Mouse (Mus musculus) embryonic facial prominence, embryonic 12.5 days (tissue): ENCODE data around the gene Stk39. TPM values are rescaled to one million over a fixed set of nuclear protein-coding genes. Genes with fewer than 3 reads are reported as not detected.

Experiments
- ATAC-seq: fragments of 200-750 bp; cut with Nextera tagmentation; 2 replicates; pipeline ENCODE4 v1.8.0; 2017; ENCODE audit not compliant: insufficient number of reproducible peaks, insufficient read depth, low FRiP score, low TSS enrichment
- H3K27ac ChIP-seq: fragments of 300-500 bp; sonication (generic); 2 replicates; pipeline ENCODE4 v1.5.1; 2016; ENCODE audit warnings: mild to moderate bottlenecking
- H3K27me3 ChIP-seq: fragments of 300-500 bp; sonication (generic); 2 replicates; pipeline ENCODE4 v1.6.1; 2016; ENCODE audit warnings: mild to moderate bottlenecking, moderate library complexity
- H3K36me3 ChIP-seq: fragments of 300-500 bp; sonication (generic); 2 replicates; pipeline ENCODE4 v1.6.1; 2016; ENCODE audit warnings: mild to moderate bottlenecking
- H3K4me1 ChIP-seq: fragments of 300-500 bp; sonication (generic); 2 replicates; pipeline ENCODE4 v1.6.1; 2016
- H3K4me2 ChIP-seq: fragments of 300-500 bp; sonication (generic); replicated peaks from 2 replicates; pipeline ENCODE4 v1.6.1; 2016; ENCODE audit warnings: mild to moderate bottlenecking, moderate library complexity
- H3K4me3 ChIP-seq: fragments of 300-500 bp; sonication (generic); 2 replicates; pipeline ENCODE4 v1.5.1; 2016; ENCODE audit warnings: mild to moderate bottlenecking
- H3K9ac ChIP-seq: fragments of 300-500 bp; sonication (generic); 2 replicates; pipeline ENCODE4 v1.6.1; 2016; ENCODE audit warnings: mild to moderate bottlenecking, moderate library complexity
- H3K9me3 ChIP-seq: fragments of 300-500 bp; sonication (generic); 2 replicates; pipeline ENCODE4 v1.6.1; 2016; ENCODE audit warnings: mild to moderate bottlenecking, moderate library complexity
- WGBS: fragments of 180-500 bp; shearing (Covaris S2); methylation state at CpG from one replicate; pipeline ENCODE4 v1.1.7; 2016; 5-methylcytosine and 5-hydroxymethylcytosine counted together
- polyA plus RNA-seq: library from polyadenylated mRNA; unstranded; fragments of >200 nt; fragmentation: Nextera tagmentation; extraction: Ambion mirVana; gene quantifications from 2 replicates; pipeline ENCODE4 v1.2.1, GENCODE M21; 2016

The Stk39 gene
- polyA plus RNA-seq, 1 experiment from 2014 or later: 26.6 TPM

GRCm38 (mm10) chr2:68260911-68261310 lies 211.2 kb downstream of the Stk39 start:
- Histone ChIP-seq H3K9me3 (no peaks in the 10 kb centered on the region), H3K4me3 (no peak overlapping the region), H3K4me1 (no peaks in the 10 kb centered on the region), H3K36me3 (no peaks in the 10 kb centered on the region), H3K9ac (no peak overlapping the region), H3K27ac (no peak overlapping the region), H3K27me3 (no peaks in the 10 kb centered on the region), H3K4me2 (no peak overlapping the region)
- WGBS: 89% methylated on average over 2 of the region's 2 CpGs
- no peak for ATAC-seq

DNA sequence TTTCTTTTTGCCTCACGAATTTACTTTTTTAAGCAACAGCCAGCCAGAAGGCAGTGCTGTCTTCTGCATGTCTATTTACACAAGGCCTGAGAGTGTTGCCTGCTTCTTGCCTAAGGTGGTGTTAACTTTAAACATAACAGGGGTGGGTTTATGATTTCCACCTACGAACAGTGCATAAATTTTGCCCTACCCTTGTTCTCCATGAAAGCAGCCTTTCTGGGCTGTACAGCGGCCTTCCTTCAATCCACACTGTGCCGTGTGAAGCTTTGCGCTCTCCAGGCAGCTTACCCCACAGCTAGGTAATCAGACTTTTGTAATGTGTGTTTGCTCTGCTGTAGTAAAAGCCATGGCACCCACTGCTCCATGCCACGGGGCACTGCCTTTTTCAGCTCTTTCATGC lies 214.5 kb downstream of the Stk39 start:
- 80% methylated on average over 6 of the region's 6 CpGs for WGBS
- no peak overlapping the region for H3K27ac ChIP-seq
- H3K36me3 ChIP-seq: no peaks in the 10 kb centered on the region
- H3K4me2 ChIP-seq: no peak overlapping the region
- no peaks in the 10 kb centered on the region for H3K27me3 ChIP-seq
- no peaks in the 10 kb centered on the region for H3K9me3 ChIP-seq
- H3K4me3 ChIP-seq: no peak overlapping the region
- ATAC-seq: no peak
- H3K9ac ChIP-seq: no peak overlapping the region
- H3K4me1 ChIP-seq: no peaks in the 10 kb centered on the region

- Histone ChIP-seq H3K9ac (no peak overlapping the region), H3K27me3 (no peaks in the 10 kb centered on the region), H3K4me3 (no peak overlapping the region), H3K9me3 (no peaks in the 10 kb centered on the region), H3K36me3 (no peaks in the 10 kb centered on the region), H3K4me1 (peaks cover 2% of the 10 kb centered on the region; the same call in 1 of the 2 replicates), H3K4me2 (no peak overlapping the region), H3K27ac (no peak overlapping the region)
- 91% methylated on average over 8 of the region's 8 CpGs for WGBS
- no peak for ATAC-seq
Measured at GRCm38 (mm10) chr2:68256472-68256871, 215.6 kb downstream of the Stk39 start.

DNA sequence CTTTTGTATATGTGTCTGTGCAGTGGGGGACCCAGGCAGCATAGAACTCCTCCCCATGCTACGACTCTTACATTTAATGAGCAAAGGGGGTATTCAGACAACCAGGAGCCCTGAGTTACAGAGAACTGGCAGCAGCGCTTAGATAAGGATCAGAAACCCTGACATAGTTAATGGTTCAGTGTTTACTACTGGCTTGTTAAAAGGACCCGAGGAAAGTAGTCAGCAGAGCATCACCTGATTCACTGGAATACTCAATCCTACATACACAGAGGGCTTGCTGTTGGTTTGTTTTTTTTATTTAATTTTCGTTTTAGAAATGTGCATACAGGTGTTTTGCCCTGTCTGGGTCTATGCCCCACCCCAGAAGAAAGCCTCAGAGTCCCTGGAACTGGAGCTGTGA lies 217.3 kb downstream of the Stk39 start:
- Histone ChIP-seq H3K9me3 (no peaks in the 10 kb centered on the region), H3K4me1 (peaks cover 2% of the 10 kb centered on the region; the same call in 1 of the 2 replicates), H3K4me3 (no peak overlapping the region), H3K36me3 (no peaks in the 10 kb centered on the region), H3K9ac (no peak overlapping the region), H3K4me2 (no peak overlapping the region), H3K27me3 (no peaks in the 10 kb centered on the region), H3K27ac (no peak overlapping the region)
- no peak for ATAC-seq
- WGBS: 58% methylated on average over 4 of the region's 4 CpGs

GRCm38 (mm10) chr2:68253222-68253621 lies 218.8 kb downstream of the Stk39 start:
- Histone ChIP-seq H3K36me3 (no peaks in the 10 kb centered on the region), H3K27ac (no peak overlapping the region), H3K4me3 (no peak overlapping the region), H3K9ac (no peak overlapping the region), H3K9me3 (no peaks in the 10 kb centered on the region), H3K4me1 (peaks cover 5% of the 10 kb centered on the region; the same call in 1 of the 2 replicates), H3K27me3 (no peaks in the 10 kb centered on the region), H3K4me2 (no peak overlapping the region)
- 93% methylated on average over 2 of the region's 2 CpGs for WGBS
- no peak for ATAC-seq

DNA sequence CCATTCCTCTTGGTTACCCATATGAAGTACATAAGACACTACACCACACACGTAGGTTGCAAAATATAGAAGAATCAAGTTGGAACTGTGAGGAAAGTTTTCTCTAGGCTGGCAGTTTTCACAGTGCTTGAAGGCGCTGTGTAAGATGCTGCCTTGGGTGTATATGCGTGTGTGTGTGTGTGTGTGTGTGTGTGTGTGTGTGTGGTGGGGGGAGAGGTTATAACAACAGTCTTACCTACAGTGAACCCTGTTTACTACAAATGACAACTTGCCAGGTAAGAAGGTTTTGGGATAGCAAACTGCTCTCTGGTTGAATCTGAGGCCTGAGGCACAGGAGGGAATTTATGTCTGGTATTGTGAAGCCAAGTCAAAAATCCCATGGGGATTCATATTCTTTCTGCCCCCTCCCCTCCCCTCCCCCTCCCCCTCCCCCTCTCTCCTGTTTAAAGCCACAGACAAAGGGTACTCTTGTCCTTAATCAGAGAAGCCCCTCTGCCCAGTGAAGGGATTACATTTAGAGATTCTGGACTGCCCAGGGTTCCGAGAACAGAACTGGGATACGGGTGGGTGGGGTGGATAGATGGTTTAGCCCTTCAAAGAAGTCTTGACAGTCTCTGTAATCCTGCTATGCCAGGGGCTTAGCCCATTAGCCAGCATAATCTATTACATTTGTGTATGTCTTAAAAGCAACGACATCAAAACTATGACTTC lies 219.9 kb downstream of the Stk39 start:
- Histone ChIP-seq H3K27me3 (no peaks in the 10 kb centered on the region), H3K27ac (no peak overlapping the region), H3K4me3 (no peak overlapping the region), H3K4me1 (peaks cover 7% of the 10 kb centered on the region; the same call in 1 of the 2 replicates), H3K9me3 (no peaks in the 10 kb centered on the region), H3K4me2 (no peak overlapping the region), H3K9ac (no peak overlapping the region), H3K36me3 (no peaks in the 10 kb centered on the region)
- 80% methylated on average over 6 of the region's 6 CpGs for WGBS
- no peak for ATAC-seq

- Histone ChIP-seq H3K4me2 (no peak overlapping the region), H3K9ac (no peak overlapping the region), H3K27me3 (no peaks in the 10 kb centered on the region), H3K36me3 (no peaks in the 10 kb centered on the region), H3K27ac (no peak overlapping the region), H3K4me1 (peaks cover 10% of the 10 kb centered on the region; the same call in 1 of the 2 replicates), H3K9me3 (no peaks in the 10 kb centered on the region), H3K4me3 (no peak overlapping the region)
- no peak for ATAC-seq
- WGBS: 81% methylated on average over 10 of the region's 10 CpGs
Measured at GRCm38 (mm10) chr2:68250897-68251296, 221.2 kb downstream of the Stk39 start.

DNA sequence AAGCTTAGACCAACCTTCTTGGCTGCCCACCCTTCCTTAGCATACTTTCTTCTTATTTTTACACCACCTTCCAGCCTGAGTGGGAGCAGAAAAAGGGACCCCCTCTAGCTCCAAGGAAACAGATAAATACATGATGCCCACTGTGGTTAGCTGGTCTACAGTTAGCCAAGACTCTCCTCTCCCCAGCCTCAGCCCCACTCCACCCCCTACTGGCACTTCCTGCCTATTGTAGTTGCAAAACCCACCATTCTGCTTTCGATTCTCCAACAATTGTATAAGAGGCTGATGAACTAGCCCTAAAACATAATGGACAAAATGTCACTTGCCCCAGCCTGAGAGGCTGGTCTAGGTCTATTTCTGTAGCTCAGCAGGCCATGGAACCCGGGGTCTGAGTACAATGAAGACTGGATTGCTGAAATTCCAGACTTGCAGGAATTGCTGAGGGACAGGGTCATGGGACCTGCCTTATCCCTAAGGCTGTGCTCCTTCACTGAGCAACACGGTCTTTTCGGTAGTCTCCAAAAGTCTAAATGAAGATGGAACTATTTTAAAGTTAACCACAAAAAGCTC lies 222.1 kb downstream of the Stk39 start:
- Histone ChIP-seq H3K4me2 (no peak overlapping the region), H3K4me3 (no peak overlapping the region), H3K9ac (no peak overlapping the region), H3K9me3 (no peaks in the 10 kb centered on the region), H3K36me3 (no peaks in the 10 kb centered on the region), H3K4me1 (peaks cover 10% of the 10 kb centered on the region; the same call in 1 of the 2 replicates), H3K27me3 (no peaks in the 10 kb centered on the region), H3K27ac (no peak overlapping the region)
- ATAC-seq: 0 out of 2 replicates have a peak, but pooled peaks have one; percentile 24
- 67% methylated on average over 4 of the region's 4 CpGs for WGBS

- no peaks in the 10 kb centered on the region for H3K27me3 ChIP-seq
- no peak overlapping the region for H3K4me2 ChIP-seq
- H3K9ac ChIP-seq: no peak overlapping the region
- no peaks in the 10 kb centered on the region for H3K9me3 ChIP-seq
- H3K36me3 ChIP-seq: no peaks in the 10 kb centered on the region
- H3K27ac ChIP-seq: no peak overlapping the region
- peaks cover 14% of the 10 kb centered on the region; the same call in 1 of the 2 replicates for H3K4me1 ChIP-seq
- H3K4me3 ChIP-seq: no peak overlapping the region
- ATAC-seq: no peak
- 71% methylated on average over 3 of the region's 3 CpGs for WGBS
Measured at GRCm38 (mm10) chr2:68246284-68246683, 225.8 kb downstream of the Stk39 start.

DNA sequence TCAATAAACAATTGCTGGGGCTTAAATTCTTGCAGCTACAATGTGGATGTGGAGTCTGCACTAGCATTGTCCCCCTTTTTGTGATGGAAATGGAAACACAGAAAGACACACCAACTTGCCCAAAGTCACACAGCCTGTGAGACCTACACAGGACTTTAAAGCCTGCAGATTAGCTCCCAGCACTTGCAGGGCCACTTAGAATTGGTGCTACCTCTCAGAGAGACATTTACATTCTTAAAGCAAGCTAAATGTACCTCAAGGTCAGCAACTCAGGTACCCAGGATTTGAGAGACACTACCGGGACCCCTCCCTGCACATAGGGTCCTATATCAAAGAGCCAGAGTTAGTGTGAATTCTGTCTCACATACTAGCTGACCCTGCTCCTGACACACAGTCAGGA lies 227.5 kb downstream of the Stk39 start:
- no peaks in the 10 kb centered on the region for H3K36me3 ChIP-seq
- no peak overlapping the region for H3K4me2 ChIP-seq
- no peak overlapping the region for H3K4me3 ChIP-seq
- H3K9ac ChIP-seq: no peak overlapping the region
- H3K27me3 ChIP-seq: no peaks in the 10 kb centered on the region
- no peaks in the 10 kb centered on the region for H3K9me3 ChIP-seq
- no peak overlapping the region for H3K27ac ChIP-seq
- 77% methylated on average over 1 of the region's 1 CpGs for WGBS
- peaks cover 14% of the 10 kb centered on the region; the same call in 1 of the 2 replicates for H3K4me1 ChIP-seq
- ATAC-seq: no peak

GRCm38 (mm10) chr2:68243879-68244553 lies 228.1 kb downstream of the Stk39 start:
- no peaks in the 10 kb centered on the region for H3K9me3 ChIP-seq
- H3K4me3 ChIP-seq: no peak overlapping the region
- H3K27ac ChIP-seq: no peak overlapping the region
- no peaks in the 10 kb centered on the region for H3K36me3 ChIP-seq
- H3K4me2 ChIP-seq: no peak overlapping the region
- peaks cover 14% of the 10 kb centered on the region; the same call in 1 of the 2 replicates for H3K4me1 ChIP-seq
- peak; percentile 75; the same call in 1 of the 2 replicates for ATAC-seq
- 63% methylated on average over 12 of the region's 12 CpGs for WGBS
- no peak overlapping the region for H3K9ac ChIP-seq
- H3K27me3 ChIP-seq: no peaks in the 10 kb centered on the region

- H3K9me3 ChIP-seq: no peaks in the 10 kb centered on the region
- peaks cover 11% of the 10 kb centered on the region; the same call in 1 of the 2 replicates for H3K4me1 ChIP-seq
- H3K4me3 ChIP-seq: no peak overlapping the region
- WGBS: 73% methylated on average over 3 of the region's 3 CpGs
- H3K4me2 ChIP-seq: no peak overlapping the region
- no peak for ATAC-seq
- no peaks in the 10 kb centered on the region for H3K36me3 ChIP-seq
- no peak overlapping the region for H3K9ac ChIP-seq
- no peak overlapping the region for H3K27ac ChIP-seq
- no peaks in the 10 kb centered on the region for H3K27me3 ChIP-seq
Measured at GRCm38 (mm10) chr2:68243273-68243672, 228.8 kb downstream of the Stk39 start.
